Mouse (Mus musculus): Measurements from ENCODE around the gene Pml. TPM values are rescaled to one million over a fixed set of nuclear protein-coding genes. Genes with fewer than 3 reads are reported as not detected.
A peak's percentile ranks its signal among the peaks of the same experiment; 100 is the strongest.

The Pml gene
- polyA plus RNA-seq, 1 experiment from 2014 or later: 16.0 TPM

DNA sequence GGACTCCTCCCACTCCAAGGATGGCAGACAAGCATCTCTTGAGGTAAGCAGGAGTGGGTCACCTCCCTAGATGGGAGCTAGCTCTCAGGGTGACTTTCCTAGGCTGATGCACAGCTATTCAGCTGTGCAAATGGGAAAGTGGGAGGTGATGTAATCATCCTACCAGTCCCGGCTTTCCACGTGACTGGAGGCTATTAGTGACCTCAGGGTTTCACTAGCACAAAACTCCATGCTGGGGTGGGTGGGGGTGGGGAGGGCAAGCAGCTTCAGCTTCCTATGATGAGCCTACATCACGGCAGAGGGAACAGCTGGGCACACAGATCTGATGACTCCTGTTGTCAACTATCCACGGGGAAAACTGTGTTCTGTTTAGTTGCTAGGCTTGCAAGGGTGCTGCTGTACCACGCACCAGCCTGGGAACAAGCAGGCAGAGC, 74.8 kb downstream of the Pml start:
- Histone ChIP-seq H3K27me3 (no peaks in the 10 kb centered on the region), H3K4me3 (no peak overlapping the region), H3K4me1 (peaks cover 18% of the 10 kb centered on the region), H3K27ac (no peak overlapping the region), H3K4me2 (replicated peaks) (no peak overlapping the region), H3K9me3 (no peaks in the 10 kb centered on the region), H3K36me3 (no peaks in the 10 kb centered on the region), H3K9ac (no peak overlapping the region)
- WGBS: 29% methylated on average over 5 of the region's 5 CpGs
- ATAC-seq (ENCODE audit: insufficient number of reproducible peaks, insufficient read depth, low FRiP score, low TSS enrichment): 0 out of 2 replicates have a peak, but pooled peaks have one; percentile 22

DNA sequence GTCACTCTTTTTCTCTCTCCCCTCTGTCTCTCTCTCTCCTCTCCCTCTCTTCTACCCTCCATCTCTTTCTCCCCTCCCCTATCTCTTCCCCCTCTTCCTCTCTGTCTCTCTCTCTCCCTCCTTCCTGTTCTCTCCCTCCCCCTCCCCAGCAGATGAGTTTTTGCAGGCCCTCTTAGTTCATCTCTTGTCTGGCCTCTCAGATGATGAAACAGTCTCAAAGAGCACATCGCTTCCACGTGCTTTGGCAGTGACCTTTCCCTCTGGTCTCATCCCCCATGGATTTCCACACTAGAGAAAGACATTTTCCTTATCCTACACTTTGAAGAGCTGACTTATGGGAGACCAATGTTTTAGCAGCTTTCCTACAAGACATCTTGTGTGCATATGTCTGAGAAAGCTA, 76.7 kb downstream of the Pml start:
- no peak for ATAC-seq (ENCODE audit: insufficient number of reproducible peaks, insufficient read depth, low FRiP score, low TSS enrichment)
- Histone ChIP-seq H3K27ac (no peak overlapping the region), H3K36me3 (no peaks in the 10 kb centered on the region), H3K4me3 (no peak overlapping the region), H3K9ac (no peak overlapping the region), H3K4me1 (peaks cover 31% of the 10 kb centered on the region), H3K27me3 (no peaks in the 10 kb centered on the region), H3K4me2 (replicated peaks) (no peak overlapping the region), H3K9me3 (no peaks in the 10 kb centered on the region)
- 78% methylated on average over 2 of the region's 2 CpGs for WGBS

DNA sequence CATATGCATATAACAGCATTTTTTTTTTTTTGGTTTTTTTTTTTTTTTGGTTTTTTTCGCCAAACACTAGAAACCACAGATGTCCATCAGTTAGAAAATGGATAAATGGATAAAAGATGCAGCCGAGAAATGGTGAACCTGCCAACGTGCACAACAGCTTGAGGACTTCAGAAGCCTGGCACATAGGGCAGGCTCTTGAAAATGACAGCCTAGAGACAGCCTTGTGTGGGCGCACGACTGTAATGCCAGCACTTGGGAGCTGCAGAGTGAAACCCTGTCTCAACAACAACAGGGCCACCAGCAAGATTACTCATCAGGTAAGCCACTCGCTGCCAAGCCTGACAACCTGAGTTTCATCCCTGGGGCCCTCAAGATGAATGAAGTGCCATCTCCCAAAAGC, 80.2 kb downstream of the Pml start:
- H3K4me3 ChIP-seq: no peak overlapping the region
- peak overlapping the region; percentile 63; the same call in 1 of the 2 replicates for H3K27ac ChIP-seq
- WGBS: 66% methylated on average over 6 of the region's 6 CpGs
- H3K27me3 ChIP-seq: no peaks in the 10 kb centered on the region
- no peaks in the 10 kb centered on the region for H3K9me3 ChIP-seq
- no peak overlapping the region for H3K9ac ChIP-seq
- H3K4me1 ChIP-seq: peaks cover 13% of the 10 kb centered on the region
- ATAC-seq (ENCODE audit: insufficient number of reproducible peaks, insufficient read depth, low FRiP score, low TSS enrichment): no peak
- H3K36me3 ChIP-seq: no peaks in the 10 kb centered on the region
- H3K4me2 ChIP-seq (replicated peaks): no peak overlapping the region

DNA sequence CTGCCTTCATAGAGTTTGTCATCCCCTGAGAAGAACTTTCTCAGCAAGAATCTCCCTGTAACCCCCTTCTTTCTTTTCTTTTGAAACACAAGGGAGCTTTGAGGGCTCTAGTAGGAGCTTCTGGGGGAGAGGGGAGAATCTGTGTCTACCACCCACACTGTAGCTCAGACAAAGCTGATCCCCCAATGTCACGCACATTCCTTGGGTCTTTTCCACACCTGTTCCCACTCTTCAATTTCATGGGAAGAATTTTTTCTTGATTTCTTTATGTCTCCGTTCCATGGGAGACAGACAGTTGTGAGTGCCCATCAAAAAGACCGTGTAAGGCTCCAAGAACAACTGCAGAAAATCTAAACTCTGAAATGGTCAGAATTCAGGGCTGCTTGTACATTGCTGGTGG, 80.7 kb downstream of the Pml start:
- Histone ChIP-seq H3K4me1 (peaks cover 13% of the 10 kb centered on the region), H3K9ac (no peak overlapping the region), H3K27me3 (no peaks in the 10 kb centered on the region), H3K4me2 (replicated peaks) (no peak overlapping the region), H3K36me3 (no peaks in the 10 kb centered on the region), H3K9me3 (no peaks in the 10 kb centered on the region), H3K4me3 (no peak overlapping the region), H3K27ac (peak overlapping the region; percentile 66)
- ATAC-seq (ENCODE audit: insufficient number of reproducible peaks, insufficient read depth, low FRiP score, low TSS enrichment): no peak
- WGBS: 41% methylated on average over 3 of the region's 3 CpGs

Small RNA genes within 50 kb of the gene (microRNA-seq; reads per million reads assigned to microRNA genes)
- gene Mir6385: not detected

Other genes starting within 250 kb of the Pml start
- gene Cyp11a1, start 243.4 kb downstream of the Pml start, polyA plus RNA-seq (2016; fragmentation: Nextera tagmentation; extraction: Ambion mirVana): 0.13 TPM in 1 of 2 replicates, not detected in the other
- 30.1 and 38.1 TPM in 2 replicates for gene Stra6, start 186.0 kb downstream of the Pml start, polyA plus RNA-seq (2016; fragmentation: Nextera tagmentation; extraction: Ambion mirVana)
- gene Ccdc33, start 131.0 kb downstream of the Pml start, polyA plus RNA-seq (2016; fragmentation: Nextera tagmentation; extraction: Ambion mirVana): 0.13 and 0.50 TPM in 2 replicates
- 88.0 and 95.6 TPM in 2 replicates for gene Islr, start 45.5 kb downstream of the Pml start, polyA plus RNA-seq (2016; fragmentation: Nextera tagmentation; extraction: Ambion mirVana)
- 5.3 and 7.3 TPM in 2 replicates for gene Islr2, start 45.5 kb downstream of the Pml start, polyA plus RNA-seq (2016; fragmentation: Nextera tagmentation; extraction: Ambion mirVana)
- 40.9 and 44.2 TPM in 2 replicates for gene Stoml1, start 3.4 kb upstream of the Pml start, polyA plus RNA-seq (2016; fragmentation: Nextera tagmentation; extraction: Ambion mirVana)
- 27.5 and 29.3 TPM in 2 replicates for gene Loxl1, start 63.4 kb upstream of the Pml start, polyA plus RNA-seq (2016; fragmentation: Nextera tagmentation; extraction: Ambion mirVana)
- gene Tbc1d21, start 120.7 kb upstream of the Pml start, polyA plus RNA-seq (2016; fragmentation: Nextera tagmentation; extraction: Ambion mirVana): not detected in 2 replicates
- 5.9 and 6.1 TPM in 2 replicates for gene Insyn1, start 238.8 kb upstream of the Pml start, polyA plus RNA-seq (2016; fragmentation: Nextera tagmentation; extraction: Ambion mirVana)

Measured in embryonic facial prominence, embryonic 12.5 days (tissue).